In the genomic region with DNA sequence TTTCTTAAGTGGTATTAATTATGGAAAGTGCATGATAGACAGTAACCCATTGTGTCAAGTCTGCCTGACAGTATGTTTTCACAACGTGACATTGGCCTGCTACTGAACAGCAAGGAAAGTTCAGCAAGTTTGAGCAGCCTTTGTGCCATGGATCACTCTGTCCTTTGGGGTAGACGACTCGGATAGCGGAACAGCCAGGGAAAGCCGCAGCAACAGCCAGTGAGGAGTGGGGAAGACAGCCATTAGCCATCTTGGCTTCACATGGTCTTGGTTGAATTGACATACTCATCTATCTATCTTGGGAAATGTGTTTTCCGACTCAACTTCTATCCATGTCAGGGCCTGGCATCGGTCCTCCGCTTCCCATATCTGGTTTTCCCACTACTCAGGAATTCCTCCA, we compare ENCODE assay signal across 17 mouse cellular contexts.
"Had no signal": no experiment of that assay in that cellular context is flagged by ENCODE, and none has a peak within 500 bp of the region (broad histone marks: within the 10 kb centered on the region; RNA-seq: fewer than 3 reads in every experiment).

No protein-coding gene starts in this region.

- ATAC-seq: midbrain, embryonic 13.5 days; midbrain, embryonic 16.5 days had no signal

- DNase-seq: lung, adult 18-20 months; lung, embryonic 14.5 days; lung, postnatal 10 days; lung, postnatal 4 days; right cerebral cortex, adult 18-20 months; right cerebral cortex, postnatal 25 days; right cerebral cortex, postnatal 4 days; spleen, adult 18-20 months; thymus, adult 18-20 months; thymus, postnatal 14 days; thymus, postnatal 36 days had no signal

- H3K9ac ChIP-seq: lung, embryonic 14.5 days; midbrain, embryonic 13.5 days; neural tube, embryonic 13.5 days; neural tube, embryonic 15.5 days had no signal

- H3K36me3 ChIP-seq: midbrain, embryonic 10.5 days; midbrain, embryonic 13.5 days; neural tube, embryonic 13.5 days; neural tube, embryonic 15.5 days had no signal

- H3K27me3 ChIP-seq: neural tube, embryonic 13.5 days; neural tube, embryonic 15.5 days had no signal

- H3K9me3 ChIP-seq: midbrain, embryonic 10.5 days; midbrain, embryonic 13.5 days; neural tube, embryonic 13.5 days; neural tube, embryonic 15.5 days had no signal

- H3K4me2 ChIP-seq: lung, embryonic 14.5 days; neural tube, embryonic 13.5 days; neural tube, embryonic 15.5 days had no signal

- H3K4me3 ChIP-seq: midbrain, embryonic 10.5 days; midbrain, embryonic 13.5 days; myocyte; neural tube, embryonic 13.5 days; neural tube, embryonic 15.5 days had no signal

- H3K27ac ChIP-seq: midbrain, embryonic 13.5 days; neural tube, embryonic 13.5 days; neural tube, embryonic 15.5 days had no signal
